Mouse (Mus musculus) thymus, postnatal 25 days (tissue): Measurements from ENCODE around the gene Mosmo.
"Not testable (repeated sequence)": the region's sequence is repeated elsewhere in the genome, so short reads cannot be mapped to it uniquely, and the experiment has no call there.

ENCODE experiments used
- DNase-seq: peaks from one replicate; pipeline ENCODE4 v3.0.0; 2022

Gene Mosmo

GRCm38 (mm10) chr7:120712071-120712470 lies 34.7 kb downstream of the Mosmo start:
- no peak for DNase-seq

DNA sequence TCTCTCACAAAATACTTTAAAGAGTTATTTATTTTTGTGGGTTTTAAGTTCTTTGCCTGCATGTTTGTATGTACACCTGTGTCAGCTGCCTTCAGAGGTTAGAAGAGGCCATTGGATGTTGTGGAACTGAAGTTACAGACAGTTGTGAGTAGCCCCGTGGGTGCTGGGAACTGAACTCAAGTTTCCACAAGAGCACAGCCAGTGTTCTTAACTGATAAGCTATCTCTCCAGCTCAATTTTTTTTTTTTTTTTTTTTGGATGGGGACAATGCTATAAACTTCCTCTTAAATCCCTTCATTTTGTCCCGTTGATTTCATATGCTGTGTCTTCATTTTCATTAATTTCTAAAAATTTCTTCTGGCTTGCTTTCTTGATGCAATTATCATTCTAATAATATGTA lies 35.8 kb downstream of the Mosmo start:
- DNase-seq: no peak

- not testable (repeated sequence) for DNase-seq
These were observed 36.5 kb downstream of the Mosmo start for GRCm38 (mm10) chr7:120713951-120714350.

GRCm38 (mm10) chr7:120717261-120717660 lies 39.8 kb downstream of the Mosmo start:
- no peak for DNase-seq

DNA sequence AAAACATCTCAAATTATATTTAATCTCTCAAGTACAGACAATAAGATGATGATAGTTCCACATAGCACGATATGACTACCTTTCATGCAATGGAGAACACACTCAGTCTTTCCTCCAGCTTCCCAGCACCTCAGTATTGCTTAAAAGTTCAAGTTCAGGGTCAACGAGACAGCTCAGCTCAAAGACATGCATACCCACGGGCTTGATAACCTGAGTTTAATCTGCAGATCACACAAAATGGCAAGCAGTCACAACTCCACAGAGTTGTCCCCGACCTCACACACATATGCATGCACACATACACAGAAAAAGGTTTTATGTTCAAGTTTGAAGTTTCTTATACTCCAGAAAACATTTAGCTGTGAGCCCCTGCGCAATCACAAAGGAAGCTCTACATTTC lies 43.6 kb downstream of the Mosmo start:
- no peak for DNase-seq

DNA sequence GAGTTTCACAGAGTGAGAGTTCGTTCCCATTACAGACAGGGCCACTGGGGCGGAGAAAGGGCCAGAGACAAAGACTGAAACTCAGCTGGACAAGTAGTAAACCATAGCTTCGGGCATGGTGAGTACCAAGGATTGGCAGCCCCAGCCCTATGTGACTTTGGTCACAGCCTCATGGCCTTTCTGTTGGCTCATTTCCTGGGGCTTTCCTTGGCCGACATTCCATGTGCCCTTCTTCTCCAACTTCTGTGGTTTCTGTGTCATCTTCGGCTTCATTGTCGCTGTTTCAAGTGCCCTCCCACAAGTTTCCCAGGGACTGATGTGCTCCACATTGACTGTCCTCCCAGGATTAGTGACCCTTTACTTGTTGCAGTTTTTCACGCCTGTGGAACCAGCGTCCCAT lies 44.0 kb downstream of the Mosmo start:
- DNase-seq: no peak

- DNase-seq: no peak
These were observed 44.6 kb downstream of the Mosmo start for GRCm38 (mm10) chr7:120722063-120722462.

DNA sequence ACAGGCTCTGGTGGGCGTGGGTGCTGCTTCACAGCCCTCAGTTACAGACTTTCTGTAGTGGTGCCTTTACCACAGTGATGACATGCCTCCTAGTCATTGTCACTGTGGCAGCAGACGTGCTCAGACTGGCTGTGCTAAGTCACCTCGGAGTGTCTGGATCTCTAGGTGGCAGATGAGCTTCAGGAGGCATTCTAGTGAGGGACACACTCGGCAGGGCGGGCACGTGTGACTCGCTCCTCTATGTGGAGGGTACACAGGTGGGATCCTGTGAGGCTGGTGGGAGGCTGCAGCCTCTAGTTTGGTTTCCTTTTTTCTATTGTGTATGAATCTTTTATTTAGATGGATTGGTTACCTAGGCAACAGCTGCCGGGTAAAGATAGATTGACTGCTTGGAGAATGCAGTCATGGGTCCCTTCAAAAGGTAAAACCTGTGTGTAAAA lies 45.4 kb downstream of the Mosmo start:
- no peak for DNase-seq

DNA sequence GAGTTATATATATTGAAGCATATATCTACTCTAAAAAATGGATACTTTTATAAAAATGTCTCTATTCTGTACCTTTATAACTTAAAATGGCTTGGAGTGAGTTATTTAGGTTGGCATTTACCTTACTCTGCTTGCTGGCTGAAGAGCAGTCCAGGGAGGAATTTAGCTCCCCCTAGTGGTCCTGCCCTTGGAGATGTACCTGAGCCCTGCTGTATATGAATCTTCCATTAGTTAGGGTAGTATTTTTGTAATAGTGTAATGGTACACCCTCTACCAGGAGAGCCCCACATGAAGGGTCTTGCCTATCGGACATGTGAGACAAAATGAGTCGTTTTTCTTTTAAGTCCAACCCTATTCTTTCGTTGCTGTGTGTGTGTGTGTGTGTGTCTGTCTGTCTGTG lies 50.2 kb downstream of the Mosmo start:
- DNase-seq: peak; percentile 57

GRCm38 (mm10) chr7:120729635-120730034 lies 52.2 kb downstream of the Mosmo start:
- DNase-seq: no peak

DNA sequence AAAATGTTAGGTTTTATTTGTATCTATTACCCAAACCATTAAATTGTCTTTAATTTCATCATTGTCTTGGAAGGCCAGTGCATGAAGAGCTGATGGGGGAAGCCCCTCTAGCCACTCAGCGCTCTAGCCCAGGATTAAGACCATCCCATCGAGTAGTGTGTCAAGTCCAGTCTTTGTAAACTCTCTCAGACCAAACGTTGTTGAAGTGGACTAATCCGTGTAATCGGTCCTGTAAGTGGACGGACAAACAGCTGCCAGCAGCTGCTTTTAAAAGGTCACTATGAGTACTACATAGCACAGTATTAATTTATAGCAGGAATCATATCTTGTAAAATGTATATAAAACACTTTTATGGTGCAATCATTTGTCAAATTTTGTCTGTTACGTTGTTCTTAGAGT lies 55.5 kb downstream of the Mosmo start:
- DNase-seq: no peak

DNA sequence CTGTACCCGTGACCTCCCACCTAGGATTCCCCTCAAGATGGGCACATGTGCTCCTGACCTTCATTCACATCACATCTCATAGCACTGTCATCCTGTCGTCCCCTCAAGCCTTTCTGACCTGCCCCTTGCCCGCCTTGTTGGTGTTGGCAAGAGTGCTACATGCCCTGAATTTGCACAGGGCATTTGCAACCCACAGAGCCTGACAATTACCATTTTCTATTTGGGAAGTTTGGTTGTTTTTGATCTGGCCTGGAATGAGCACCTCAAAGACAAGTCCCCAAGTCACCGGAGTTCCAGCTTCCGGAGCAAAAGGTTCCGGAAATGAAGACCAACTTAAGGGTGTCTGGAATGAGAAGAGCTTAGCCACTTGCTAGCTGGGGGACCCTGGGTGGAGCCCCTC lies 61.6 kb downstream of the Mosmo start, which contains the start of gene Vwa3a:
TSS of gene Vwa3a (plus strand) at position 301 of the 400 bp plus-strand sequence.
- no peak for DNase-seq

GRCm38 (mm10) chr7:120739558-120740101 lies 62.2 kb downstream of the Mosmo start:
- no peak for DNase-seq

- DNase-seq: no peak
These were observed 66.2 kb downstream of the Mosmo start for GRCm38 (mm10) chr7:120743366-120744351.

- no peak for DNase-seq
These were observed 67.2 kb downstream of the Mosmo start for GRCm38 (mm10) chr7:120744606-120745005.

- DNase-seq: no peak
These were observed 68.6 kb downstream of the Mosmo start for GRCm38 (mm10) chr7:120746029-120746428.

DNA sequence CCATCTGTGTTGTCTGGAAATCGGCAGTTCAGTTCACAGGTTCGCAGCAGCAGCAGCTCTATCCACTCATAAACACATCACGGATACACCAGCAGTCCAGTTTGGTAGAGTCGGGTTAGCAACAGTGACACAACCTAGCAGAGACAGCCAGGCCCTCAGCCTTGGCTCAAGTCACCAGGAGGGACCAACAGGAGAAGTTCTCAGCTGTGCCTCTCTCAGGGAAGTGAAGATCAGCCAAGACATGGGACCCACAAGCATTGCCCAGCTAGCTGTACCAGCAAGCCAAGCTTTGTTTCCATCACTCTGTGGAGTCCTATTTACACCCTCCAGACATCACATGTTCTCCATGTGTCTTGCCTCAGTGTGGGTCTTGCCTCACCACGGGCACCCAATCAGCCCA lies 69.4 kb downstream of the Mosmo start:
- no peak for DNase-seq

DNA sequence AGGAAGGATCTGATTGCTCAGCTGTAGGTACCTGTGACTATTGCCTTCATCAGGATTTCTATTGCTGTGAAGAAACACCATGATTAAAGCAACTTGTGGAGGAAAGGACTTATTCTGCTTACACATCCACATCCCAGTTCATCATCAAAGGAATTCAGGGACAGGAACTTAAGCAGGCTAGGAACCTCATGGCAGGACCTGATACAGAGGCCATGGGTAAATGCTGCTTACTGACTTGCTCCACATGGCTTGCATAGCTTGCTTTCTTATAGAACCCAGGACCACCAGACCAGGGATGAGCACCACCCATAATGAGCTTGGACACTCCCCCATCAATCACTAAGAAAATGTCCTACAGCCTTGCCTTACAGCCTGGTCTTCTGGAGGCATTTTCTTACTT lies 71.1 kb downstream of the Mosmo start:
- no peak for DNase-seq

DNA sequence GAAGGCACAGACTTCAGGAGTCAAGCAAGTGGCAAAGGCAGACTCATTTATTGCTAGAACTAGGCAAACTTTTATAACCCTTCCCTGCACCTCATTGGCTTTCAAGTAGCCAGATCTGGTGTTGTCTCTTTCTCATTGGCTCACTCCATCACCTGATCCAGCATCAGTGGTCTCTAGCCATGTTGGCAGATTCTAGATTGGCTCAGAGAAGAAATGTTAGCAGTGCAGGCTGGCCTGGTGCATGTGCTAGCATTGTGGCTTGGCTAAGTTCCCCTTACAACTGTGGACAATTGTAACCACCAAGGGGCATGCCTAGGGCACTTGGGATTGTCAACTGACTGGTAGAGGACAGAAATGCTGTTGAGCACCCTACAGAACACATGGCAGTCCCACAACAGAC lies 73.9 kb downstream of the Mosmo start:
- DNase-seq: no peak

DNA sequence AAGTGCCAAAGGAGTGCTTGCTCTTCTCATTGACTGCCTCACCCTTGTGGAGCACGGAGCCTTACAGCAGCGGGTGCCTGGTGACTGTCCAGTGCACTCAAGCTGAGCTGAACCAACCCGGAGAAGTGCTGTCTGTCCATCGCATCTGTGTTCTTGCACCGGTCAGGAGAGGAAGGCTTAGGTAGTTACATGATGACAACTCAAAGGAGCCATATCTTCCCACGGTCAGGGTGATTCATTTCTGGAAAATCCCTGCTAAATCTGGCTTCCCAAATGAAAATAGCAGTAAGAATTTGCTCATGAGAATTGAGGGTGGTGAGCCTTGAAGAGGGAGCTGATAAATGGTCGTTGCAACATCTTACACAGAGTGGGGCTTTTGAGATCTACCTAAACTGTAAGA lies 74.5 kb downstream of the Mosmo start:
- no peak for DNase-seq

GRCm38 (mm10) chr7:120754671-120755070 lies 77.3 kb downstream of the Mosmo start:
- DNase-seq: peak; percentile 75

- DNase-seq: no peak
These were observed 90.0 kb downstream of the Mosmo start for GRCm38 (mm10) chr7:120767369-120767768.

DNA sequence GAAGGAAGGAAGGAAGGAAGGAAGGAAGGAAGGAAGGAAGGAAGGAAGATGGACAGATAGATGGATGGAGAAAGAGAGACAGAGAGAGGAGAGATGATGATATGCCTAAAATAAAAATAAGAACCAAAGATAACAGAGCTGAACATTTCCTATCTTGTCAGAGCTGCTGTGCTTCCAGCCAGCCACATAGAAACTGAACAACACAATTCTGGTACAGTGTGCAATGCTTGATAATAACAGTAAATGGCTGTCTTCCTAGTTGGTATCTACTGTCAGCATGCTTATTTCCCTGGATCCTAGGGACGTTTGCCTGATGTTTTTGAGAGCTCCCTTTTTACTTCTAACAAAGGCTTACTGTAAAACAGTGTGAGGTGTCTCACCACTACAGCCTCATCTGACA lies 94.0 kb downstream of the Mosmo start:
- DNase-seq: no peak

- DNase-seq: no peak
These were observed 100.6 kb downstream of the Mosmo start for GRCm38 (mm10) chr7:120778012-120778411.
